Mouse (Mus musculus) E14TG2a.4 (cell line): ENCODE data around the gene Odaph.

Experiments
- H3K27me3 ChIP-seq: 2 replicates; pipeline ENCODE4 v1.6.1; 2014; ENCODE audit warnings: low read length, control low read depth; ENCODE audit not compliant: insufficient read depth
- H3K36me3 ChIP-seq: 2 replicates; pipeline ENCODE4 v1.6.1; 2014; ENCODE audit warnings: low read length, control low read depth; ENCODE audit not compliant: insufficient read depth
- H3K4me1 ChIP-seq: replicated peaks from 2 replicates; pipeline ENCODE4 v1.6.1; 2014; ENCODE audit warnings: low read depth, low read length, control low read depth
- H3K4me3 ChIP-seq: replicated peaks from 2 replicates; pipeline ENCODE4 v1.5.1; 2014; ENCODE audit warnings: mild to moderate bottlenecking, low read length
- H3K9me3 ChIP-seq: 2 replicates; pipeline ENCODE4 v1.6.1; 2014; ENCODE audit warnings: low read length, control low read depth
- CTCF ChIP-seq: conservative IDR thresholded peaks from 2 replicates; pipeline ENCODE4 v1.5.1; 2014; ENCODE audit warnings: low read length
- NANOG ChIP-seq: IDR thresholded peaks from 2 replicates; pipeline ENCODE4 v1.6.1; 2014; ENCODE audit warnings: borderline replicate concordance, low read length, mixed read lengths
- POU5F1 ChIP-seq: IDR thresholded peaks from 2 replicates; pipeline ENCODE4 v1.6.1; 2014; ENCODE audit warnings: low read length, borderline replicate concordance

The Odaph gene

GRCm38 (mm10) chr5:92000770-92001169 is 13.5 kb downstream of the Odaph start:
- peaks cover 4% of the 10 kb centered on the region; the same call in 1 of the 2 replicates for H3K4me1 ChIP-seq
- TF ChIP-seq POU5F1 (no peak), NANOG (no peak), CTCF (no peak)
- H3K27me3 ChIP-seq: no peaks in the 10 kb centered on the region
- no peaks in the 10 kb centered on the region for H3K36me3 ChIP-seq
- no peak overlapping the region for H3K4me3 ChIP-seq
- peaks cover 13% of the 10 kb centered on the region for H3K9me3 ChIP-seq

DNA sequence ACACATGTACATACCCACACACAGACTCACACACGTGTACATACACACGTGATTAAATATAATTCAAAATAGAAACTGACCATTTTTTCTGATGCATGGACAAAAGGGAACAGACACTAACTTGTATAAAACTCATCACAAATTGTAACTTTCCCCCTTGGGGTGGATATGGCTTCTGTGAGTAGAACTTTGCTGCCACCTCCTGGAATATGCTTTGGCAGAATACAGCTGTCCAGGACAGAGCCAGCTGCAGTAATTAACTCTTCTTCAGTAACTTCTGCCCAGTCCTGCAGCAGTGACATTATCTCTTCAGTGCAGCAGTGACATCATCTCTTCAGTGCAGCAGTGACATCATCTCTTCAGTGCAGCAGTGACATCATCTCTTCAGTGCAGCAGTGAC is 15.7 kb downstream of the Odaph start:
- H3K4me1 ChIP-seq: 0 out of 2 replicates have a peak, but pooled peaks cover 4% of the 10 kb centered on the region
- H3K36me3 ChIP-seq: no peaks in the 10 kb centered on the region
- H3K4me3 ChIP-seq: no peak overlapping the region
- H3K9me3 ChIP-seq: peaks cover 13% of the 10 kb centered on the region
- TF ChIP-seq CTCF (peak; percentile 24; the same call in 1 of the 2 replicates), POU5F1 (no peak)
- H3K27me3 ChIP-seq: no peaks in the 10 kb centered on the region

DNA sequence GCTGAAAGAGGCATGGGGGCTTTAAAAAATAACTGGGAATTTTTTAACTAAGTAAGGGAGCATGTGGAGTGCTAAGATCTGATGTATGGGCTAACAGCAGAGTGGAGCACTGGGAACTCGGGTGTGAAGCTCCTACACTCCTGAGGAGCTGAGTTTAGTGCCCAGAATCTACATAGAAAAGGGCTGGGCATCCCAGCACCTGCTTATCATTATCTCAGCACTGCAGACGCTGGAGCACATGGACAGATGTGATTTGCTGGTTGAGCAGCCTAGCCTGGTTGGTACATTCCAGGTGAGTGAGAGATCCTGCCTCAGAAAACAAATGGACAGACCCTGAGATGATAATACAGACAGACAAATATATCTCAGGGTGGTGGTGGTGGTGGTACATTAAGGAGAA is 22.6 kb downstream of the Odaph start:
- no peak overlapping the region for H3K4me3 ChIP-seq
- no peaks in the 10 kb centered on the region for H3K27me3 ChIP-seq
- TF ChIP-seq NANOG (no peak), CTCF (no peak), POU5F1 (no peak)
- H3K9me3 ChIP-seq: no peaks in the 10 kb centered on the region
- no peaks in the 10 kb centered on the region for H3K36me3 ChIP-seq
- no peaks in the 10 kb centered on the region for H3K4me1 ChIP-seq

DNA sequence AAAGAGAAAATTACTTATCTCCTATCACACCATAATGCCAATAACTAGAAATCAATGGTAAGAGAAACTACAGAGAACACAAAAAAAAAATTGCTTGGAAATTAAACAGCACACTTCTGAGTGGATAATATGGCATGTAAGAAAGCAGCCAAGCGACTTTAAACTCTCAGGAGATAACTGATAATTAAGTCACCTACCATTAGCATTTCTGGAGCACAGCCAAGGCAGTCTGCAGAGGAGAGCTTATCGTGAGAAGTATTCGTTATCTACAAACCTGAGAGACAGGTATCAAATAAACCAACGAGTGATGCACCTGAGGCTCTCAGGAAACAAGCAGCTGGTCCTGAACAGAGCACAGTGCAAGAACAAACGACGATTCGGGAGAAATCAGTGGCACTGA is 24.5 kb downstream of the Odaph start:
- Histone ChIP-seq H3K27me3 (no peaks in the 10 kb centered on the region), H3K9me3 (no peaks in the 10 kb centered on the region), H3K36me3 (no peaks in the 10 kb centered on the region), H3K4me3 (no peak overlapping the region), H3K4me1 (no peaks in the 10 kb centered on the region)
- TF ChIP-seq POU5F1: no peak
- TF ChIP-seq NANOG: no peak
- no peak for TF ChIP-seq CTCF

GRCm38 (mm10) chr5:92019960-92020359 is 32.7 kb downstream of the Odaph start:
- no peaks in the 10 kb centered on the region for H3K36me3 ChIP-seq
- no peaks in the 10 kb centered on the region for H3K27me3 ChIP-seq
- H3K4me1 ChIP-seq: no peaks in the 10 kb centered on the region; the same call in 1 of the 2 replicates
- no peak for TF ChIP-seq POU5F1
- no peak for TF ChIP-seq NANOG
- no peak for TF ChIP-seq CTCF
- no peaks in the 10 kb centered on the region for H3K9me3 ChIP-seq
- H3K4me3 ChIP-seq: no peak overlapping the region

GRCm38 (mm10) chr5:92042377-92043348 is 55.4 kb downstream of the Odaph start:
- Histone ChIP-seq H3K9me3 (no peaks in the 10 kb centered on the region), H3K27me3 (no peaks in the 10 kb centered on the region), H3K4me3 (peak overlapping the region; percentile 94), H3K36me3 (no peaks in the 10 kb centered on the region), H3K4me1 (peaks cover 21% of the 10 kb centered on the region)
- TF ChIP-seq POU5F1: no peak
- no peak for TF ChIP-seq CTCF
- no peak for TF ChIP-seq NANOG

DNA sequence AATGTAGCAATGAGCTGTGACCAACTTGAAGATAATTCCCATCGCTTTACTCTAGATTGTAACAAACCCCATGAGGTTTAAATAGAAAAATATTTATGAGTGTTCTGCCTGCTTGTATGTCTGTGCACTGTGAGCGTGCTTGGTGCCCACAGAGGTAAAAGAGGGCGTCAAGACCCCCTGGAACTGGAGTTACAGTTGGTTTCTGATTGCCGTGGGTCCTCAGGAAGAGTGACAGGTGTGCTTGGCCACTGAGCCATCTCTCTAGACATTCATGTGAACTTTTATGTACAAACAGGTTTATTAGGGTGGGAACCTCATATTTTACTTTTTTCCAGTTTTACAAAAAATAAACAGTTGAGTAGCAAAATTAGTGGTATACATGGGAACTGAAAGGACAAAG is 56.5 kb downstream of the Odaph start, which contains the start of gene Cdkl2:
Cdkl2 (minus strand) TSS at position 101 of the 400 bp plus-strand sequence.
- H3K36me3 ChIP-seq: no peaks in the 10 kb centered on the region
- TF ChIP-seq CTCF (no peak), POU5F1 (no peak), NANOG (no peak)
- no peaks in the 10 kb centered on the region for H3K9me3 ChIP-seq
- H3K27me3 ChIP-seq: no peaks in the 10 kb centered on the region
- peak within 1 kb of the TSS; percentile 94 for H3K4me3 ChIP-seq
- H3K4me1 ChIP-seq: peaks cover 19% of the 10 kb centered on the region
